Mouse (Mus musculus) heart, adult 2 months (tissue): ENCODE results near the gene Arntl.

Experiments used
- CTCF ChIP-seq: fragments of 200-600 bp; IDR thresholded peaks from 2 replicates; pipeline ENCODE4 v1.8.1; 2022; ENCODE audit warnings: antibody characterized with exemption, mild to moderate bottlenecking, moderate library complexity
- EP300 ChIP-seq: fragments of 200-500 bp; IDR thresholded peaks from 2 replicates; pipeline ENCODE4 v1.6.1; 2011; ENCODE audit warnings: low read depth, low read length, control low read depth; ENCODE audit not compliant: insufficient read depth

GRCm38 (mm10) chr7:113197161-113197775, 10.0 kb upstream of the Arntl start:
- TF ChIP-seq CTCF (no peak), EP300 (no peak)
